Mouse (Mus musculus) embryonic facial prominence, embryonic 11.5 days (tissue): Measurements from ENCODE around the gene Itga7. TPM values are rescaled to one million over a fixed set of nuclear protein-coding genes. Genes with fewer than 3 reads are reported as not detected.

Experiments used
- ATAC-seq: fragments of 200-750 bp; cut with Nextera tagmentation; replicated peaks from 2 replicates; pipeline ENCODE4 v1.8.0; 2017; ENCODE audit warnings: low read depth; ENCODE audit not compliant: insufficient number of reproducible peaks, low FRiP score, low TSS enrichment
- DNase-seq: peaks from one replicate; pipeline ENCODE4 v3.0.0-alpha.2; 2015; ENCODE audit warnings: low spot score
- H3K27ac ChIP-seq: fragments of 300-500 bp; sonication (generic); replicated peaks from 2 replicates; pipeline ENCODE4 v1.5.1; 2014; ENCODE audit warnings: mild to moderate bottlenecking, low read depth, low read length, control low read depth
- H3K27me3 ChIP-seq: fragments of 300-500 bp; sonication (generic); 2 replicates; pipeline ENCODE4 v1.6.1; 2014; ENCODE audit warnings: mild to moderate bottlenecking, low read length, moderate library complexity, mixed read lengths; ENCODE audit not compliant: control insufficient read depth, insufficient read depth
- H3K36me3 ChIP-seq: fragments of 300-500 bp; sonication (generic); replicated peaks from 2 replicates; pipeline ENCODE4 v1.6.1; 2014; ENCODE audit warnings: low read depth, mild to moderate bottlenecking, low read length, moderate library complexity, mixed read lengths; ENCODE audit not compliant: control insufficient read depth, insufficient read depth
- H3K4me1 ChIP-seq: fragments of 300-500 bp; sonication (generic); 2 replicates; pipeline ENCODE4 v1.6.1; 2014; ENCODE audit warnings: low read length, mixed read lengths; ENCODE audit not compliant: control insufficient read depth, insufficient read depth
- H3K4me2 ChIP-seq: fragments of 300-500 bp; sonication (generic); 2 replicates; pipeline ENCODE4 v1.6.1; 2014; ENCODE audit warnings: low read depth, mild to moderate bottlenecking, control low read depth, low read length, moderate library complexity
- H3K4me3 ChIP-seq: fragments of 300-500 bp; sonication (generic); 2 replicates; pipeline ENCODE4 v1.5.1; 2014; ENCODE audit warnings: low read depth, low read length, control low read depth
- H3K9ac ChIP-seq: fragments of 300-500 bp; sonication (generic); replicated peaks from 2 replicates; pipeline ENCODE4 v1.6.1; 2014; ENCODE audit warnings: mild to moderate bottlenecking, control low read depth, low read length
- H3K9me3 ChIP-seq: fragments of 300-500 bp; sonication (generic); replicated peaks from 2 replicates; pipeline ENCODE4 v1.6.1; 2016; ENCODE audit warnings: mild to moderate bottlenecking, low read length, inconsistent platforms, mixed read lengths; ENCODE audit not compliant: control insufficient read depth
- WGBS: fragments of 180-500 bp; shearing (Covaris S2); extraction: QIAGEN DNeasy Blood & Tissue Kit; methylation state at CpG from one replicate; pipeline ENCODE4 v1.1.7; 2014; 5-methylcytosine and 5-hydroxymethylcytosine counted together
- polyA plus RNA-seq: library from polyadenylated mRNA; unstranded; fragments of >200 nt; fragmentation: Nextera tagmentation; extraction: Ambion mirVana; gene quantifications from 2 replicates; pipeline ENCODE4 v1.2.1, GENCODE M21; 2014

Itga7 gene
- polyA plus RNA-seq, 1 experiment from 2014 or later = 2.3 TPM

- Histone ChIP-seq H3K27ac (no peak overlapping the region), H3K9ac (no peak overlapping the region), H3K36me3 (no peaks in the 10 kb centered on the region), H3K27me3 (peaks cover 26% of the 10 kb centered on the region), H3K4me1 (no peaks in the 10 kb centered on the region; the same call in 1 of the 2 replicates), H3K9me3 (no peaks in the 10 kb centered on the region), H3K4me2 (no peak overlapping the region), H3K4me3 (no peak overlapping the region)
- DNase-seq = no peak
- no peak for ATAC-seq
- WGBS = 65% methylated on average over 2 of the region's 2 CpGs
Observed at GRCm38 (mm10) chr10:128931441-128931840, 2.2 kb upstream of the Itga7 start.

DNA sequence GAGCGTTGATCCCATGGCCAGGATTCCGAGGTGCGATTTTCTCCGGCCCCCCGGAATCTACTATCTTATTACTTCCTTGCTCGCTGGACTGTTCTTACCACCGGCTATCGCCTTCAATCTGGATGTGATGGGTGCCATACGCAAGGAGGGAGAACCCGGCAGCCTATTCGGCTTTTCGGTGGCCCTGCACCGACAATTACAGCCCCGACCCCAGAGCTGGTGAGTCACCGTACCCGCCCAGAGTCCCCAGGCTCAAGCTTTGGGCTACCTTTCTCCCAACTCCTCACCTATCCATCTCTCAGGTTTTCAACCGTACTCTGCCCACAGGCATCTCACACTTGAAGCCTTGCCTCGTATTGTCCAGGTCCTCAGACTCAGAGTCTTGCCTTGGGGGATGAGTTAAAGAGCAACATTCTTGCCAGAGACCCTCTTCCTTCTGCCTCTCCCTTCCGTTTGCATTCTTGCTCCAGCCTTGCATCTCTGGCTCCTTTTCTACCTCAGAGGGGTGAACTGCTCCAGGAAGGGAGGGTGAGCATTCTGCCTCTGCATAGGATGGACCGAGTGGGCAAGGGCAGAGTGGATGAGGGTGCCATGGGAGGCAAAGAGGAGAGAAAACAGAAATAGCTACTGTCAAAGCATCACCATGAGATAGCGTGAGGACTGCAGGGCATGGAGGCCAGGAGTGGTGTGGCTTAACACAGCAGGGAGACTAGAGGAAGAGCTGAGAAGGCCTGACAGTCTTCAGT lies 531 bp downstream of the Itga7 start:
- ATAC-seq (no peak), DNase-seq (peak; percentile 17)
- Histone ChIP-seq H3K9me3 (no peaks in the 10 kb centered on the region), H3K36me3 (no peaks in the 10 kb centered on the region), H3K27ac (no peak overlapping the region), H3K4me3 (peak overlapping the region; percentile 39), H3K27me3 (peaks cover 28% of the 10 kb centered on the region), H3K9ac (peak overlapping the region; percentile 13; the same call in 1 of the 2 replicates), H3K4me1 (no peaks in the 10 kb centered on the region; the same call in 1 of the 2 replicates), H3K4me2 (peak overlapping the region; percentile 69)
- WGBS = 3% methylated on average over 21 of the region's 21 CpGs

GRCm38 (mm10) chr10:128934997-128935787 lies 1.6 kb downstream of the Itga7 start:
- ATAC-seq = no peak
- no peaks in the 10 kb centered on the region for H3K9me3 ChIP-seq
- H3K27ac ChIP-seq = no peak overlapping the region
- H3K4me2 ChIP-seq = no peak overlapping the region
- 60% methylated on average over 7 of the region's 7 CpGs for WGBS
- H3K4me1 ChIP-seq = no peaks in the 10 kb centered on the region; the same call in 1 of the 2 replicates
- no peak overlapping the region for H3K4me3 ChIP-seq
- DNase-seq = no peak
- peaks cover 28% of the 10 kb centered on the region for H3K27me3 ChIP-seq
- H3K36me3 ChIP-seq = no peaks in the 10 kb centered on the region
- no peak overlapping the region for H3K9ac ChIP-seq

- peaks cover 28% of the 10 kb centered on the region for H3K27me3 ChIP-seq
- no peak overlapping the region for H3K9ac ChIP-seq
- no peak overlapping the region for H3K4me2 ChIP-seq
- no peaks in the 10 kb centered on the region; the same call in 1 of the 2 replicates for H3K4me1 ChIP-seq
- 66% methylated on average over 8 of the region's 8 CpGs for WGBS
- H3K36me3 ChIP-seq = no peaks in the 10 kb centered on the region
- no peaks in the 10 kb centered on the region for H3K9me3 ChIP-seq
- no peak overlapping the region for H3K27ac ChIP-seq
- ATAC-seq (no peak), DNase-seq (no peak)
- H3K4me3 ChIP-seq = no peak overlapping the region
Observed at GRCm38 (mm10) chr10:128935826-128936440, 2.3 kb downstream of the Itga7 start.

DNA sequence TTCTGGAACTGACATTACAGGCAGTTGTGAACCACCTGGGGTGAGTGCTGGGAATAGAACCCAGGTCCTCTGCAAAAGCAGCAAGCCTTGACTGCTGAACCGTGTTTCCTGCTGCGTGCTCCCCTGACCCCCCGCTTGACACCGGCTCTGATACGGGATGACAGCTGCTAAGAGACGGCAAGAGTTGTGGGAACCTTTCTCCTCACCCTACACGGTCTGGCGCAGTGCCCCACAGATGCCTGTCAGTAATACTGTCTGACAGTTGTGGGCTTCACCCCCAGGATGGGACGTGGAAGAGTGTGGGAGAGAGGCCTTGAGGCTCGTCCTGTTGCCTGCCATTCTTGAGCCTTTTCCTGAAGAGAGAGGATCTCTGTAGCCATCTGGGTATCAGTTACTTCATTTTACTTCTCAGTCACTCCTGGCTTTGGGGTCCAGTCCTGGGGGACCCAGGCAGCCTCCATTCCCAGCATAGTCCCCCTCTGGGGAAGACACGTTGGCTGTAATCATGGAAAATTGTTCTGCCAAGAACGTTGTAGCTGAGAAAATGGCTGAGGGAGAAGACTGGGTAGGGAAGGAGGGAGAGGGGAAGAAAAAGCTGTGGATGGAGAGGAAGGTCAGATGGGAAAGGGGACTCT lies 4.3 kb downstream of the Itga7 start:
- Histone ChIP-seq H3K4me2 (no peak overlapping the region), H3K4me1 (no peaks in the 10 kb centered on the region; the same call in 1 of the 2 replicates), H3K36me3 (no peaks in the 10 kb centered on the region), H3K9me3 (no peaks in the 10 kb centered on the region), H3K4me3 (no peak overlapping the region), H3K9ac (no peak overlapping the region), H3K27ac (no peak overlapping the region), H3K27me3 (peaks cover 25% of the 10 kb centered on the region)
- DNase-seq (no peak), ATAC-seq (no peak)
- WGBS = 61% methylated on average over 12 of the region's 12 CpGs

DNA sequence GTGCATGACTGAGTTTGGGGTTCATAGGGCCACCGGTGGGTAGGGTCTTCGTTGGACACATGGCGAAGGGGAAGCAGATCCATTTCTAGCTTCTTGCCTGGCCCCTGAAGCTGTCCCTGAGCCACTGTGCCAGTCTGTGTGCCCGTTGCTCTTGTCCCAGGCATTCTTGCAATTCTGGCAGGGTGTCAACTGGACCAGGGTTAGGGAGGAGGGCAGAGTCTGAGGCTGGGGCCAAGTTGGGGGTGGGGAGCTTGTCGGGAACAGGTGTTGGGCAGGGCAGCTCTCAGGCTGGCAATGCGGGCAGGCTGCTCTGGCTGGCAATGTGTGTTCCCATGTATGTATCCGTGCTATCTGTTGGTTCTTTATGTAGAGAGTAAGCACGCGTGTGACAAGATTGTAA lies 4.8 kb downstream of the Itga7 start:
- Histone ChIP-seq H3K4me2 (no peak overlapping the region), H3K36me3 (no peaks in the 10 kb centered on the region), H3K9me3 (no peaks in the 10 kb centered on the region), H3K4me3 (no peak overlapping the region), H3K27me3 (peaks cover 23% of the 10 kb centered on the region), H3K9ac (no peak overlapping the region), H3K4me1 (no peaks in the 10 kb centered on the region; the same call in 1 of the 2 replicates), H3K27ac (no peak overlapping the region)
- 81% methylated on average over 9 of the region's 9 CpGs for WGBS
- ATAC-seq = no peak
- no peak for DNase-seq

- Histone ChIP-seq H3K9ac (no peak overlapping the region), H3K9me3 (no peaks in the 10 kb centered on the region), H3K27me3 (peaks cover 17% of the 10 kb centered on the region), H3K27ac (no peak overlapping the region), H3K36me3 (no peaks in the 10 kb centered on the region), H3K4me3 (no peak overlapping the region), H3K4me2 (no peak overlapping the region), H3K4me1 (no peaks in the 10 kb centered on the region; the same call in 1 of the 2 replicates)
- DNase-seq (no peak), ATAC-seq (no peak)
- WGBS = 54% methylated on average over 5 of the region's 5 CpGs
Observed at GRCm38 (mm10) chr10:128938974-128939373, 5.4 kb downstream of the Itga7 start.
